Mouse (Mus musculus) megakaryocyte, embryonic 14.5 days (primary cell): ENCODE measurements around the gene 2310007B03Rik.

Source experiments
- FLI1 ChIP-seq: IDR thresholded peaks from 2 replicates; pipeline ENCODE4 v1.6.1; 2012; ENCODE audit warnings: low read length, inconsistent platforms, mixed read lengths
- GATA1 ChIP-seq: IDR thresholded peaks from 3 replicates; pipeline ENCODE4 v1.6.1; 2012; ENCODE audit warnings: mixed read lengths, low read length, inconsistent platforms, borderline replicate concordance

GRCm38 (mm10) chr1:93162588-93162987, 1.8 kb upstream of the 2310007B03Rik start:
- no peak for TF ChIP-seq GATA1
- no peak for TF ChIP-seq FLI1
